18 mouse cellular contexts compared by ENCODE assay signal in genomic region chr3:75948003-75948402, GRCm38 (mm10).
"Had no signal": no experiment of that assay in that cellular context is flagged by ENCODE, and none has a peak within 500 bp of the region (broad histone marks: within the 10 kb centered on the region; RNA-seq: fewer than 3 reads in every experiment).

No protein-coding gene starts in this region.

- H3K27me3 ChIP-seq: liver, embryonic 13.5 days; liver, embryonic 15.5 days; megakaryocyte, embryonic 14.5 days; midbrain, embryonic 15.5 days; neural tube, embryonic 12.5 days had no signal

- H3K4me2 ChIP-seq: liver, embryonic 11.5 days; liver, embryonic 13.5 days; liver, embryonic 15.5 days; midbrain, embryonic 11.5 days; midbrain, embryonic 15.5 days; neural tube, embryonic 12.5 days had no signal

- ATAC-seq: midbrain, embryonic 15.5 days had no signal

- H3K9ac ChIP-seq: liver, embryonic 13.5 days; liver, embryonic 15.5 days; liver, postnatal 0 days; midbrain, embryonic 15.5 days; neural tube, embryonic 12.5 days had no signal

- H3K4me3 ChIP-seq: liver, embryonic 13.5 days; liver, embryonic 15.5 days; megakaryocyte, embryonic 14.5 days; midbrain, embryonic 15.5 days; neural tube, embryonic 12.5 days had no signal

- H3K27ac ChIP-seq: macrophage; midbrain, embryonic 15.5 days; neural tube, embryonic 12.5 days had no signal

- H3K36me3 ChIP-seq: midbrain, embryonic 15.5 days; neural tube, embryonic 12.5 days had no signal

- DNase-seq: liver; liver, embryonic 13.5 days; liver, postnatal 0 days; lung, postnatal 14 days; lung, postnatal 36 days; right cerebral cortex, postnatal 25 days; right cerebral cortex, postnatal 4 days; spleen, adult 18-20 months; thymus, adult 18-20 months; thymus, postnatal 25 days; thymus, postnatal 4 days had no signal

- H3K9me3 ChIP-seq: liver, embryonic 13.5 days; liver, embryonic 15.5 days; megakaryocyte, embryonic 14.5 days; midbrain, embryonic 15.5 days; neural tube, embryonic 12.5 days had no signal
